Mouse (Mus musculus): ENCODE results near the gene Rps27.

GRCm38 (mm10) chr3:90222455-90222854 lies 9.0 kb upstream of the Rps27 start:
- no peak for TF ChIP-seq POLR2A (IDR thresholded peaks at IDR 0.05; ENCODE audit: insufficient read depth, low read length)
- no peak for TF ChIP-seq CTCF (IDR thresholded peaks at IDR 0.05; ENCODE audit: low read depth, low read length)
- TF ChIP-seq EP300 (IDR thresholded peaks at IDR 0.05; ENCODE audit: insufficient read depth, low read depth, low read length) = no peak
